Mouse (Mus musculus): ENCODE results near the gene Bach1.

- TF ChIP-seq SIN3A (IDR thresholded peaks at IDR 0.05; ENCODE audit: low read length), result no peak
- no peak for TF ChIP-seq JUND (conservative IDR thresholded peaks at IDR 0.05; ENCODE audit: low read depth, low read length)
- no peak for TF ChIP-seq CTCF (conservative IDR thresholded peaks at IDR 0.05 in 1 of 2, IDR thresholded peaks at IDR 0.05 in 1 of 2; ENCODE audit: low read depth in 2 of 2, low read length in 2 of 2)
Measured at GRCm38 (mm10) chr16:87709971-87710370, 11.2 kb downstream of the Bach1 start.

Measured in CH12.LX (cell line).